Comparison of ENCODE assay signal across 27 mouse cellular contexts in the genomic region with DNA sequence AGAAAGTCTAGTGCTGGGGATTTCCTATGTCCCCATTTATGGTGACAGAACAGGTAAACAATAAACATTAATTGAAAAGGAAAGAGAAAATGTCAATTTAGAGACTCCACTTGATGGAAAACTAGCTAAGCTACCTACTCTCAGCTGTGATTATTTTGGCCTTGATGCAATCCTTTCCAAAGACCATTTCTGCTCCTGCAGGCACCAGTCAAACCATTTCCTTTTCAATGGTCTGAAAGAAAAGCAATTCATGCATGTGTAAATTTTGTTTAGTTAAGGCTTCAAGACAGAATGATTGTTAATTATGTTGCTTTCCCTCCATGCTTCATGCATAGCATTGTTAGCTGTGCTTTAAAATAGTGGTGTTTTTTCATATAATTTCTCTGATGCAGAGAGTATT.
"Had no signal": no experiment of that assay in that cellular context is flagged by ENCODE, and none has a peak within 500 bp of the region (broad histone marks: within the 10 kb centered on the region; RNA-seq: fewer than 3 reads in every experiment).

No protein-coding gene starts in this region.

- H3K4me1 ChIP-seq: heart, embryonic 13.5 days; heart, embryonic 15.5 days; hindbrain, embryonic 13.5 days; hindbrain, embryonic 15.5 days; kidney, embryonic 15.5 days; limb, embryonic 13.5 days; limb, embryonic 15.5 days; liver, embryonic 12.5 days had no signal

- H3K36me3 ChIP-seq: heart, embryonic 13.5 days; heart, embryonic 15.5 days; hindbrain, embryonic 13.5 days; hindbrain, embryonic 15.5 days; kidney, embryonic 15.5 days; limb, embryonic 13.5 days; limb, embryonic 15.5 days; liver, embryonic 12.5 days had no signal

- H3K4me2 ChIP-seq: heart, embryonic 11.5 days; heart, embryonic 13.5 days; heart, embryonic 15.5 days; hindbrain, embryonic 13.5 days; hindbrain, embryonic 15.5 days; kidney, embryonic 15.5 days; limb, embryonic 13.5 days; limb, embryonic 15.5 days; liver, embryonic 12.5 days had no signal

- H3K9me3 ChIP-seq: heart, embryonic 13.5 days; heart, embryonic 15.5 days; hindbrain, embryonic 13.5 days; hindbrain, embryonic 15.5 days; kidney, embryonic 15.5 days; limb, embryonic 13.5 days; limb, embryonic 15.5 days; liver, embryonic 12.5 days had no signal

- H3K4me3 ChIP-seq: heart, adult 2 months; heart, embryonic 13.5 days; heart, embryonic 15.5 days; hindbrain, embryonic 13.5 days; hindbrain, embryonic 15.5 days; kidney, embryonic 15.5 days; limb, embryonic 13.5 days; limb, embryonic 15.5 days; liver, embryonic 12.5 days had no signal

- H3K27me3 ChIP-seq: heart, embryonic 13.5 days; heart, embryonic 15.5 days; hindbrain, embryonic 13.5 days; hindbrain, embryonic 15.5 days; kidney, embryonic 15.5 days; limb, embryonic 13.5 days; limb, embryonic 15.5 days; liver, embryonic 12.5 days had no signal

- ATAC-seq: hindbrain, postnatal 0 days; intestine, embryonic 16.5 days; liver, embryonic 12.5 days had no signal

- H3K27ac ChIP-seq: heart, adult 2 months; heart, embryonic 13.5 days; heart, embryonic 15.5 days; hindbrain, embryonic 13.5 days; hindbrain, embryonic 15.5 days; hindbrain, postnatal 0 days; kidney, embryonic 15.5 days; kidney, postnatal 0 days; limb, embryonic 13.5 days; limb, embryonic 15.5 days; liver, embryonic 12.5 days; liver, embryonic 14.5 days had no signal

- DNase-seq: gastrocnemius, postnatal 14 days; gastrocnemius, postnatal 36 days; heart, adult 11 months; heart, adult 2 months; heart, postnatal 14 days; heart, postnatal 36 days; kidney, adult 11 months; kidney, adult 2 months; kidney, adult 9 months; kidney, postnatal 14 days; kidney, postnatal 36 days; layer of hippocampus, adult 9-11 months; layer of hippocampus, postnatal 36 days; left cerebral cortex, postnatal 4 days had no signal

- H3K9ac ChIP-seq: heart, embryonic 13.5 days; heart, embryonic 15.5 days; hindbrain, embryonic 13.5 days; hindbrain, embryonic 15.5 days; kidney, embryonic 15.5 days; limb, embryonic 13.5 days; limb, embryonic 15.5 days; liver, embryonic 12.5 days; liver, embryonic 14.5 days had no signal
